Mouse (Mus musculus): ENCODE results near the gene Urb2.
A peak's percentile ranks its signal among the peaks of the same experiment; 100 is the strongest.
"Not testable (repeated sequence)": the region's sequence is repeated elsewhere in the genome, so short reads cannot be mapped to it uniquely, and the experiment has no call there.

The Urb2 gene

DNA sequence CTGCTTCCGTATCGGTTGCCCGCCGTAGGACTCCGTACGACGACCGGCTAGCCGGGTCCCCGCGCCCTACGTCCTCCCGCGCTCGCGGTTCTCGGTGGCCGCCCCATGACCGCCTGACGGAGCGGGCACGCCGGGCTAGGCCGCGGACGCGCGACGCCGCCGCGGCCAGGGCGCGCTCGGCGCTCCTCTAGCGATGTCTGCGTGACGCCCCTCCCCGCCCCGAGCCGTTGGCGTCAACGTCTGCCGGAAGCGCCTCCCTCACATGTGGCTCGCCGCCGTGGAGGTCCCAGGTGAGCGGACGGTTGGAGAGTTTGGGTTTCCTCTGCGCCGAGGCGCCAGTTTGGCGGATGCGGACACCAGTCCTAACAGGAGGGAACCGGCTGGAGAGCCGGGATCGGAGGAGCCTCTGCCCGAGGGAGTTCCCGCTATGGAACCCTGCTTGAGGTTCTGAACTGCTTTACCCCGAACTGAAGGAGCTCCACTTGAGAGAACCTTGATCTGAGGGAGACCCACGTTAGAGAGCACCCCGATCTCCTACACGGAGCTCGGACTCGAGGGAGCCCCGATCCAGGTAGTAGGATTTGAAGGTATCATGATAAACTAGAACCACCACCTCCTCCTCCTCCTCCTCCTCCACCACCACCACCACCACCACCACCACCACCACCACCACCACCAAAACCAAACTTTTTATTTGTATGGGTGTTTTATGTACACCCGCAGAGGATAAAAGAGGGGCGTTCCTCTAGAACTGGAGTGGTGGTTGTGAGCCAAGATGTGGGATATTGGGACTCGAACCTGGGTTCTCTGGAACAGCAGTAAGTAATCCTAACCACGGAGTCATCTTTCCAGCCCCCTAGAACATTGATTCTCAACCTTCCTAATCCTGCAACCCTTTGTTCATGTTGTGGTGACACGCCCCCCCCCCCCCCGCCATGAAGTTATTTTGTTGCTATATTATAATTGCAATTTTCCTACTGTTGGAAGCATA lies at the start of gene Urb2, which contains the start of gene Taf5l:
Urb2 (plus strand) TSS at position 272 of the 991 bp plus-strand sequence.
Taf5l (minus strand) TSS at position 161 of the 991 bp plus-strand sequence.
- DNase-seq, result peak; percentile 92

DNA sequence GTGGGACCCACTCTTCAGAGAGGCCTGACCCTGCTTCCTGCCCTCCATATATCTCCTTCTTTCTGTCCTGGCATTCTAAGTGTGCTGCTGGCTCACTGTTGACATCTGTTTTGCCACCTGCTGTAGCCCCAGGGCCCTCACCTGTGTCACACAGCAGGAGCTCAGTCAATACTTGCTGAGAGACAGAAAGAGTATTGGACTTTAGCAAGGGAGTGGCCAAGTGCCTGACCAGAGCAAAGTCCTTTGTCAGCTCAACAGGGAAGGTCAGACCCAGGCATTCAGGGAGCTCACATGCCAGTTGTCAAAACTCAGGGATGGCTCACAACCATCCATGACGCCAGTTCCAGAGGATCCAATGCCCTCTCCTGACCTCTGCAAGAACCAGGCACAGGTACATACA lies 47.8 kb upstream of the Urb2 start:
- DNase-seq, result no peak

DNA sequence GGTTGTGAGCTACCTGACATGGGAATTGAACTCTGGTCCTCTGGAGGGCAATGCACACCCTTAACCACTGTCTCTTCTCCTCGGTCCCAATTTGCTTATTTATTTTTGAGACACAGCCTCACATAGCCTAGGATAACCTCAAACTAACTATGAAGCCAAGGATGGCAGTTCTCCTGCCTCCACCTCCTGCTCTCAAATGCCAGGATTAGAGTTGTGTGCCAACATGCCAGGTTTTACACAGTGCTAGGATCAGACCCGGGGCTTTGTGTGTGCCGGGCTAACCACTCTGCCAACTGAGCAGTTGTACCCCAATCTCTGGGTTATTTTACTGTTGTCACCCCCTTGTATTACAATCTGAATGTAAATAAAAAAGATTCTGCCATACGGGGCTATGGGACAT lies 43.8 kb upstream of the Urb2 start:
- DNase-seq, result no peak

DNA sequence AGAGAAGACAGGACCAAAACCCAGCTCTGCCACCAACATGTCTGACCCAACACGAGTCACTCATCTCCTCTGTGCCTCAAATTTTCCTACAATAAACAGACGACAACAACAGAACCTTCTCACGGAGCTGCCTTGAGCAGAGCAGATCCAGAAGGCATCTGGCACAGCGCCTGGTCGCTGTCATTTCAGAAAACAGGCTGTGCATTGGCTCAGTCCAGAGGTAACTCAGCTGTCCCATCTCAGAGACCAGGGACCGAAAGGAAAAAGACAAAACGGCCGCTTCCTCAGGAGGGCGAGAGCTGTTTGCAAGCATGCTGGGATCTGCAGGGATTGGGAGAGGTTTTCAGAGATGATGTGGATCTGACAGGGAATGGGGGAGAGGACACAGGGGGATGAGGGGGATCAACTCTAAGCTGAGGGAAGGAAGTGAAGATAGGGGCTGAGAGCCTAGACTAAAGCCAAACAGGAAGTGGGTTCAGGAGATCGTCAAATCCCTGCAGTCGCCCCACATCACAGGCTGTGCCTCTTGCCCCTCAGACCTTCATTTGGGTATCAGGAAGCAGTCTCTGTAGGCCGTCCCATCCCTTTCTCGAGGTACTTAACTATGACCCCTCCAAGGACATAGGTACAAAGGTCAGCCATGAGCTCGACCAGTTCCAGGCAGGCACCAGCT lies 43.0 kb upstream of the Urb2 start:
- DNase-seq, result peak; percentile 28

DNA sequence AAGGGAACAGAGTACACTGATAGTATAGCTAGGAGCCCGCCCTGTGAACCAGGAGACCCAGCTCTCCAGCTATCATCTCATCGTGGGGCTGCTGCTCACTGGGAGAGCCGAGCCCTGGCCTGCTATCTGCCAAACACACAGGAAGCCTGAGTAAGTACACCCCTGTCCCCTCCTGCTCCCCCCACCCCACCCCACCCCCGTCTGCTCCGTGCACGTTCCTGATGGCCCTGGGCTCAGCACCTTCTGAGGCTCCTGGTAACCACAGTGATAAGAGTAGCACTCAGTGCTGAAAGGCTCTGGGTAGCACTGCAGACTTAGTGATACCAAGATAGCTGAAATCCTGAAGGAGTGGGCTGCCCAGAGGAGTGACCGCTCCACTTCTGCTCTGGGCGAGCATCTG lies 42.4 kb upstream of the Urb2 start:
- DNase-seq, result no peak

DNA sequence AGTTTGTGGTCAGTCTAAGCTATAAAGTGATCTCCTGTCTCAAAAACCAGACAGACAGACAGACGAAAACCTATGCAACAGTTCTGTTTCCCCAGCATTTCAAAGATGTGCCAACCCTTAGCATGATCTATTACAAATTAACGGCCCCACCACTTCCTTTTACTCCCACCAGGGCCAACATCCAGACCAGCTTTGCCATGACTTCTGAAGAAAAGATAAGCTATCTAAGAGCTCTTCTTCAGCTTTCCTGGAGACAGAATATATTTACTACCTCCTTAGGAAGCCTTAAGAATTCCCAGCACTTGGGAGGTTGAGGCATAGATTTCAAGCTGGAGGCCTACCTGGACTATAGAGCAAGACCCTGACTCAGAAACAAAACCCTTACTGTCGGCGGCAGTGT lies 41.1 kb upstream of the Urb2 start:
- DNase-seq, result no peak

DNA sequence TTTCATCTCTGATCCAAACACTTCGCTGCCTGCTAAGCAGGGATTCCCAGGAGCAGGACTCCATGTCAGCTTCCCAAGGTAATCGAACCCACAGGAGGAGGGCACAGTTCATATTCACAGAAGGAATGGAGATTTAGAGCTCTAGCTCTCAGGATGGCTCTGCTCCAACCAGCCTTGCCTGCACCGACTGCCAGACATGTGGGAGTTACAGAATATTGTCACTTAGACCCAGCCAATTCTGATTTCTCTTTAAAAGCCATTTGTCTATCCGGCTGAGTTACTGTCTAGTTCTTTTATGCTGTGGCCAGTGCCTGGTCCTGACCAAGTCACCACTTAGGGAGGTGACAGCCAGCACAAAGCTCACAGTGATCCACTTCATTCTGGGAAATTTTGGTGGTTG lies 39.6 kb upstream of the Urb2 start:
- peak; percentile 32 for DNase-seq

DNA sequence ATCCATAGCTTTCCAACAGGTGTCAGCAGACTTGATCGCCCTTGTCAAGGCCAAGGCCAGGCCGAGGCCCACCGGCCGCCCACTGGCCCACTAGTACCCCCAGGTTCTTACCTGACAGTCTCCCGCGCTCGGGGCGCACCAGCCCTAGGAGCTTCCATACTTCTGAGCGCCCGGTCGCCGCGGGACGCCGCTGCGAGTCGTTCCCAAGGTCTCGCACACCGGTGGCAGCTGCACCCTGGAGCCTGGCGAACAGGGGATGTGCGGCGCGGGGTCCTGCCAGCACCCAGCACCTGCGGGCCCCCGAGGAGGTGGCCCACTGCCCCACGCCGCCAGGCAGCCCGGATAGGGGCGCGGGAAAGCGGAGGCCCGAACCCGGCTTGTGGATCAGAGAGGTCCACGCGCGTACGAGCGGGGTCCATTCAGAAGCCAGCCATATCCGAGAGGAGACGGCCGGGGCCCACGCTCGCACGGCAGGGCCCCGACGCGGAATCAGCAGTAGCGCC lies 39.0 kb upstream of the Urb2 start:
- peak; percentile 32 for DNase-seq

DNA sequence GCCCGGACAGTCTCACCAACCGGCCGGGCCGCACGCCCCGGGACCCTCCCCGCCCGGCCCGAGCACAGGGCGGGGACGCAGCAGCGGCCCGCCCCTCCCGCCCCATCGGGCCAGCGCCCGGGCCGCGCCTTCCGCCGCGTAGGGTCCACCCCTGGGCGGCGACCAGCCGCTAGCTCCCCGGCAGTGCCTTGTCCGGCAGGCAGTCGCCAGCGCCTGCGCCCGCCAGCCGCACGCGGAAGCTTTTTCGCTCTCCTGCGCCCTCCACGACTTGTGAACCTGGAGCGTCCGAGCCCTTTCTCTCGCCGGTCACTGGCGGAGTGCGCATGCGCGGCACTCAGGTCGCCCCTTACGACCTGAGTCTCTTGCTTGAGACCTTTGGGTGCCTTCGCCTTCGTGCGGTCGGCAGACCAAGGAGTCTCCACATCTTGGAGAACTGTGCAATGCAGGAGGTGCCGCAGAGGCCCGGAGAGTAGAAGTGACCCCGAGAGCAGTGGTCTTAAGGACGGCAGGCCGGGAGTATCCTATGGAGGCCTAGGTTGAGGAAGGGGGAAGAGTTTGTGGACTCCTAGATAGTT lies 38.4 kb upstream of the Urb2 start, which contains the start of gene Abcb10:
Abcb10 (minus strand) TSS at position 297 of the 575 bp plus-strand sequence.
- peak; percentile 70 for DNase-seq

DNA sequence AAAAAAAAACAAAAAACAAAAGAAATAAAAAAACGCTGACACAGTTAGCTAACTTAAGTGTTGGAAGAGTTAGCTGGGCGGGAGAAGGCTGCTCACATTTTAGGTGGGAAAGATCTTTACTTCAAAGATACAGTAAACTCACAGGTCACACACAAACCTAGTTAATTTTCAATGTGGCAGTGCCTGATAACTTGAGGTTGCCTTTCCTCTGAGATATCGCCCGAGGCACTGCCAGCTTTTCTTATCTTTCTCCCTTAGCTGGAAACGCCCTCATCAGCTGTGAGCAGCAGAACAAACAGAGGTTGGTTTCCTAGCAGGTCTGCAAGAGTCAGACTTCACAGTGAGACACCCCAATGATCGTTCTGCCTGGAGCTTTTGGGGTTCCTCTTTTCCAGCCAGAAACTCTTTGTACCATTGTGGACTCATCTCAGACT lies 32.7 kb upstream of the Urb2 start:
- DNase-seq, result no peak

DNA sequence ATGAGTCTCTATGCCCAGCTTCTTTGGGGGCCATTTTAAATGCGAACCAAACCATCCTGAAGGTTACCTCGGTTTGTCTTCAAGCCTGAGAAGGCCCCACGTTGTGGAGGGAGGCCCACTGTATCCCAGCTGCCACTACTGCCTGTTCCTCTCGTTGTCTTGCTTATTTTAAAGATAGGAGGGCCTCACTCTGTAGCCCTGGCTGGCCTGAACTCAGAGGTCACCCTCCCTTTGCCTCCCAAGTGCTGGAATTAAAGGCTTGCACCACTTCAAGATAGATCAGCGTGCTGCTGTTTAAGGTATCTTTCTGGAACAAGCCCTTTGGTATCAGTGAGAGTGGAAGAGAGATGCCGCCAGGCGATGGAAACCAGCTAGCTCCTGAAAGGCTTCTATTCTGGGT lies 32.2 kb upstream of the Urb2 start:
- no peak for DNase-seq

DNA sequence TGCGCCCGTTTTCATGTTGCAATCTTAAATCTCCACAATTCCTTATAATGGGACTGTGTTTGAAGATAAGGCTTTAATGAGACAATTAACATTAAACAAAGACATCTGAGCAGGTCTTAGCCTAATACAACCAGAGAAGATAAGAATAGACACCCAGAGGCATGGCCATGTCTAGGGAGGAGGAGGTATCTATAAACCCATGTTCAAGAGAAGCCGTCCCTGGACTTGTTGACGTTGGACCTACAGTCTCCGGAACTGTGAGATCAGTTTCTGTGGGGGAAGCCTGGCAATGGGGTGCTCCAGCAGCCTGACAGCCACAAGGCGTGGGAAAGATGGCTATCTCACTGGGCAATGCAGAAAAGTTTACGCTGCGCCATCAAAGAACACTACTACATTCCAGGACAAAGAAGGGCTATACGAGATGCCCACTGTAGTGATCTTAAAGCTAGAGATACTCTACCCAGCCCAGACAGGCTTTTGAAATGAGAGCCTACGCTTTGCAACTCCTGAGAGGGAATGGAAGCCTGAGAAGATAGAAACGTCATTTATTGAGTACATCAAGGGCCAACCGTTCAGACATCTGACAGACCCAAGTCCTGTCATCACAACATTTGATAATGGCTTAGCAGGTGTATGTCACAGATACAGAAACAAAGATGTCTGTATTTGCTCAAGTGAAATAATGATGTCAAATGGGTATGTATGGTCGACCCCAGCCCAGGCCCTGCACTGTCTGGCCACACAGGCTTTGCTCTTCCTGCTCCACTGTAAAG lies 30.8 kb upstream of the Urb2 start:
- DNase-seq, result no peak

DNA sequence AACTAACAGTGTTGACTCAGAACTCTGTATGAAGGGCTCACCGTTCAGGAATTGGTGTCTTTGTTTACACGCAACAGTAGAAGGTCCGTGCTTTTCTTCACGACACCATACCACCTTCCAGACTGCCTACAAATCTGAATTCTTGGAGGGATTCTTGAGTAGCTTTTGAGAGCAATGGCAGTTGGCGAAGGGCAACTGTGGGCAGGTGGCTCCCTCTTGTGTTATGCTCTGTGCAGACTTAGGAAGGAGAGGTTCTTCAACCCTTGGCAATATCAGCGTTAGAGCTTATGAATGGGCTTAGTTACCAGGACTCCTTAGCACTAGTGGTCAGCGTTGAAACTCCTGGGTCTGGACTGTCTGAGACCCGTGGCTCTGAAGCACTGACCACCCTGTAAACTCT lies 28.7 kb upstream of the Urb2 start:
- DNase-seq, result no peak

DNA sequence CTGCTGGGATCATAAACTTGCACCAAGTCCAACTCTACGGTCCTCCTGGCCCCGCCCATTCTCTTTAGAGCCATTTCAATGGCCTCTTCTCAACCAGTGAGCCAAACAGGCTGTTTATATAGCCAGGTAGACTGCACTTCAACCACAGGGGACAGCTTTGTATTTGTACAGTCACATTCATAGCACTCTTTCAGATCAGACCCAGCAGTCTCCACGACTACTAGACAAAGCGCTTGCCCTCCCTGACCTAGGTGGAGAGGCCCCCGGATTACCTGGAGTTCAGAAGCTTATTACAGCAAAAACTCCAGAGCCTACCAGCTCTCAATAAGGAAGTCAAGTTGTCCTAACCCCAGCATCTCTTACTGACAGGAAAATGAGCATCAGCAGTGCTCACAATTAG lies 27.7 kb upstream of the Urb2 start:
- DNase-seq, result no peak

DNA sequence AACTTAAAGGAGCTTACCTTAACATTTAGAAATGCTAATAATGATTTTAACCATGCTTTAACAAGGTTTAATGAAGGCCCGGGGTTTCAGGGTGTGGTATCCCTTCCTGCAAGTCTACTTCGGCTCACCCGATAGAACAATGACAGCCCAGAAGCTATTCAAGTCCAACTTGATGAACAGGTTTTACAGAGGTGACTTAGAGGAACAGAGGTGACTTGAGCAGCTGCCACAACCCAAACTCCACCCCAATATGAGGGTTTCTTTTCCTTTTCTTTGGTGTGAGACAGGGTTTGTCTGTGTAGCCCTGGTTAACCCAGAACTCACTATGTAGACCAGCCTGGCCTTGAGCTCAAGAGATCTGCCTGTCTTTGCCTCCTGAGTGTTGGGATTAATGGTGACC lies 27.3 kb upstream of the Urb2 start:
- no peak for DNase-seq

DNA sequence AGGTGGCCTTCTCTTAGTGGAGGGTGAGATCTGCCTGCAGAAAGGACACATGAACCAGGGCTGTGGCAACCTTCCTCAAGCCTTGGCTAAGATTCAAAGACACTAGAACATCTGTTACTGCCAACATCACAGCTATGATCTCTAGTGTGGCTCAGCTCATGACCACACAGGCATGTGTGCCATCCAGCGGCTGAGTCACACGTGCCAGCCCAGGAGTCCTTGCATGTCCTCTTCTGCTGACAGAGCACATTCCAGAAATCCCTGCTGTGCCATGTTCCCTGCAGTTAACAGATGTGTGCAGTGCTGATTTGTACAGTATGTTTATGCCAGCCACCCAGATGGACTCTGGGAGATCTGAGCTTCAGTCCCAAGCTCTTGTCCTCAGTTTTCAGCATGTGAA lies 21.7 kb upstream of the Urb2 start:
- DNase-seq, result no peak

DNA sequence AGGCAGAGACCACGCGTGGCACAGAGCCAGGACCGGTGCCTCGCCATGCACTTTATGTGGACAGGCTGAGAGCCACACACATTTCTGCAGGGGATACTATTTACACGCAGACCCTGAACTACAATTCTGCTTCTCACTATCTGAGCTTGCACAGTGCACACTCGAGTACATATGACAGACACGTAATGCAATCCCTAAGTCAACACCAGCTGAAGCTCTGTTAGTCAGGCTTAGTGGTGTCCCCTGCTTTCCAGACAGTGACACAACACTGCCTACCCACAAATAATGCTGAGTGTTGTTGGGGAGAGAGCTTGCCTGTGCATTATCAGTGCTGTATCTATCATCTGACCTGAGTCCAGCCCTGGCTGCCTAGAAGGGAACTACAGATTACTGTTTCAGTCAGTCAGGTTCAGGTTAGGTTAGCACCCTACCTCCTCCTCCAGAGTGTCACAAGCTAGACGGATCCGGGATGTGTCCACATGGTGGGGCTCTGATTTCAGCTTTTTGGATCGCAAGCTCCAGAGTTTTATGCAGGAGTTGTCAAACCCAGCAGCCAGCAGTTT lies 18.7 kb upstream of the Urb2 start:
- no peak for DNase-seq

DNA sequence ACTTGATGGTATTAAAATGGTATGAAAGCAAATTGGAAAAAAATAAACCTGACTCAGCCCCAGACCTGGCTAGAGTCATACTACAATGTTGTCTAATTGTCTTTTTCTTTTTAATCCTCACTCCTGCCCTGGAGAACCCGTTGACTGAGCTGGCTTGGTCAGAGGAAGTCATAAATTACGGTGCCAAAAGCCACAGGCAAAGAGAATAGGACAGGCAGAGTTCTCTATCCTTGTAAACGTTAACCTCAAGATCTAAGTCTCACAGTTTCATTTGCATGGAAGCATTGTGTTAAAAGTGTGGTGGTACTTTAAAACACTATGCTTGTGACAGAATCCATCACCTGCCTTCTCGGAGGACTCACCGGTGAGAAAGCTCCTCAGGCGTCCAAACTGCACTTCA lies 13.5 kb upstream of the Urb2 start:
- DNase-seq, result no peak

DNA sequence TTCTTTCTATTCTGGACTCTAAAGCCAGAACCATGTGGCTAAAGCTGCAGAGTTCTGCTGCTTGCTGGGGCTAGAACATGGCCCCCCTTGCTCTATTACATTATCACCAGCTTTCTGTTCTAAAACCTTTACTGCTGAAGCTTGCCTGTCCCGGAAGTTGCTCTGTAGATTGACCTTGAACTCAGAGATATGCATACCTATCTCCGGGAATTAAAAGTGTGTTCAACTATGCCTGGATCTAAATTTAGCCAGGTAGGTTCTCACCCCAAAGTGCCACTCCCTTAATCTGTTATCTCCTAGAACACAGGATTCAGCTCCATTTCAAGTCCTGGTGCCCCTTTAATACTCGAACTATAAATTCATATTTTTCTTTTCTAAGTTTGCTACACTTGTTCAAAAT lies 9.7 kb upstream of the Urb2 start:
- no peak for DNase-seq

DNA sequence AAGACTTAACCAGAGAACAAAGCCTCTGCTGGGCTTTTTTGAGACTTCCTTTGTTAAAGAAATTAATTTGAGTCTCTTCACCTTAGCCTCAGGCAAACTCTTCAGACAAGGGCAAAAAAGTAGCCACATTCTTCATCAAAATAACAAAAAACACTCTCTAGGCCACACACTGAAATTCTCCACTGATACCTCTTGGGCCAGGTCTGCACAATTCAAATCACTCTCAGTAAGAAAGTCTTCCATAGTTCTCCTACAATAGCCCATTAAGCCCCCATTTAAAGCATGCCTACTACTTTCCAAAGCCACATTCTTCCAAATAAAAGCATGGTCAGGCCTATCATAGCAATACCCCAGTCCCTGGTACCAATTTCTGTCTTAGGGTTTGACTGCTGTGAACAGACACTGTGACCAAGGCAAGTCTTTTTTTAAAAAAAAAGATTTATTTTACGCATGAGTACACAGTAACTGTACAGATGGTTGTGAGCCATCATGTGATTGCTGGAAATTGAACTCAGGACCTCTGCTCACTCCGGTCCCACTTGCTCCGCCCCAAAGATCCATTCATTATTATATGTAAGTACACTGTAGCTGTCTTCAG lies 9.2 kb upstream of the Urb2 start:
- DNase-seq, result no peak

DNA sequence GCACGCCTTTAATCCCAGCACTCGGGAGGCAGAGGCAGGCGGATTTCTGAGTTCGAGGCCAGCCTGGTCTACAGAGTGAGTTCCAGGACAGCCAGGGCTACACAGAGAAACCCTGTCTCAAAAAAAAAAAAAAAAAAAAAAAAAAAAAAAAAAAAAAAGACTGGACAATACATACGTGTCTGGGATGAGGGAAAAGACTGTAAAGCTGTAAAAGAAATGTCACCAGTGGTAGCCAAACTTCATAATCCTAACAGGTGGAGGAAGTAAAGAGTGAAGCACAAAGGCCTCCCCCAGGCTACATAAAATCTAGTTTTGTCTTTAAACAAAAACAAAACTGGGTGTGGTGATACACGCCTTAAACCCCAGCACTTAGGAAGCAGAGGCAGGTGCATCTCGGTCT lies 7.0 kb upstream of the Urb2 start:
- DNase-seq, result not testable (repeated sequence)

DNA sequence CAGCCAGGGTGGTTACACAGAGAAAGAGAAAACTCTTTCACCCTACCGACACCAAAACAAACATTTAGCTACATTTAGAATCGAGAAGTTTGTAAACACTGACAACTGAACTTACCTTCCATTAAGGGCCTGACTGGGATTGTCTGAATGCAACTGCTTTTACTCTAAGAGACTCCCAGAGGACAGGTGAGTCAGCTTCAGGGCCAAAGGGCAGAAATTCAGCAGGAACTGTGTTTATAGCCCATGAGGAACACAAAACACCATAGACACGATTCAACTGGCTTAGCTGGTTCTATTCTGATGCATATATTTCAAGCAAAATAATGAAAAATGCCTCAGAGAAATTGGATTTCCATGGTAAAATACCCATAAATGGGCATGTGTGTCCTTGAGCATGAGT lies 6.6 kb upstream of the Urb2 start:
- no peak for DNase-seq

All from right cerebral cortex, postnatal 14 days (tissue).